25 mouse cellular contexts compared by ENCODE assay signal in the genomic region with DNA sequence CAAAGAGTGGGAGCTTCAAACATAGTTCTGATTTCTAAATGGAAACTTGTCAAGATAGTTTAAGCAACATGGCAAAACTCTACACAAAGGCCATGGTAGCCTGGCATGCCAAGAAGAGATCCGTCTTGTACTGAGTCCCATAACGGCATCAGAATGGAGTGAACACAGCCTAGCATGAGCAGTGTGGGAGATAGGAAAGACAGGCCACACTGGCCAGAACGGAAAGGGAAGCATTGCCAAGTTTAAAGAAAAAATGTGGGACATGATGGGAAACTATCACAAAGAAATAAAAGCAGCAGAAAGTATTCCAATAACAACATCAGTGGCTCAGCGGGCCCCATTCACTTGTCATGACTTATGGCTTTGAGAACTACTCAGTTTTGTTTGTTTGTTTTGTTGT.
A peak's percentile ranks its signal among the peaks of the same experiment; 100 is the strongest.
DNase-seq lines count a peak whose midpoint lies in the region; ATAC-seq and TF ChIP-seq lines count a peak whose summit lies in the region.
"Had no signal": no experiment of that assay in that cellular context is flagged by ENCODE, and none has a peak within 500 bp of the region (broad histone marks: within the 10 kb centered on the region; RNA-seq: fewer than 3 reads in every experiment).

No protein-coding gene starts in this region.

- TF ChIP-seq CTCF in heart, postnatal 0 days (IDR thresholded peaks at IDR 0.05; ENCODE audit: low read depth): no peak

- H3K4me3 ChIP-seq in heart, postnatal 0 days (ENCODE audit: low read depth, low read length): no peak overlapping the region
- H3K4me3 ChIP-seq in heart, embryonic 11.5 days (ENCODE audit: low read depth, low read length): no peak overlapping the region
- H3K4me3 ChIP-seq in lung, embryonic 15.5 days: no peak overlapping the region
- H3K4me3 ChIP-seq: embryonic facial prominence, embryonic 13.5 days; forebrain, embryonic 10.5 days; forebrain, embryonic 15.5 days; heart, embryonic 15.5 days; hindbrain, embryonic 10.5 days; hindbrain, embryonic 15.5 days; limb, embryonic 10.5 days; limb, embryonic 15.5 days had no signal

- no peak overlapping the region for H3K27ac ChIP-seq in heart, postnatal 0 days (ENCODE audit: low read depth)
- no peak overlapping the region for H3K27ac ChIP-seq in heart, embryonic 11.5 days (ENCODE audit: low read depth, low read length)
- no peak overlapping the region for H3K27ac ChIP-seq in lung, embryonic 15.5 days
- H3K27ac ChIP-seq: embryonic facial prominence, embryonic 13.5 days; forebrain, embryonic 10.5 days; forebrain, embryonic 15.5 days; hindbrain, embryonic 10.5 days; hindbrain, embryonic 15.5 days; limb, embryonic 10.5 days; limb, embryonic 15.5 days had no signal

- ATAC-seq in heart, postnatal 0 days (ENCODE audit: insufficient read depth, low read depth): no peak
- no peak for ATAC-seq in heart, embryonic 11.5 days (replicated peaks; ENCODE audit: insufficient number of reproducible peaks, low FRiP score, low TSS enrichment)
- peak; percentile 50; the same call in 1 of the 2 replicates for ATAC-seq in lung, embryonic 15.5 days (ENCODE audit: borderline replicate concordance, extremely low read depth, low FRiP score, low TSS enrichment)
- ATAC-seq: forebrain, embryonic 15.5 days; inflammation-experienced regulatory T-cells, adult 6 months had no signal

- no peaks in the 10 kb centered on the region for H3K27me3 ChIP-seq in heart, postnatal 0 days (ENCODE audit: control insufficient read depth, insufficient read depth, low read length)
- H3K27me3 ChIP-seq in heart, embryonic 11.5 days (ENCODE audit: control insufficient read depth, insufficient read depth, low read length): no peaks in the 10 kb centered on the region
- no peaks in the 10 kb centered on the region for H3K27me3 ChIP-seq in lung, embryonic 15.5 days
- H3K27me3 ChIP-seq: embryonic facial prominence, embryonic 13.5 days; forebrain, embryonic 15.5 days; heart, embryonic 15.5 days; hindbrain, embryonic 15.5 days; limb, embryonic 15.5 days had no signal

- WGBS in heart, postnatal 0 days: 70% methylated on average over 4 of the region's 4 CpGs
- WGBS in heart, embryonic 11.5 days (ENCODE audit: insufficient replicate concordance): 80% methylated on average over 4 of the region's 4 CpGs
- WGBS in lung, embryonic 15.5 days: 47% methylated on average over 4 of the region's 4 CpGs

- peaks cover 8% of the 10 kb centered on the region for H3K4me1 ChIP-seq in heart, postnatal 0 days (ENCODE audit: control insufficient read depth, insufficient read depth)
- peaks cover 30% of the 10 kb centered on the region for H3K4me1 ChIP-seq in heart, embryonic 11.5 days (ENCODE audit: control insufficient read depth, insufficient read depth, low read length)
- peaks cover 20% of the 10 kb centered on the region for H3K4me1 ChIP-seq in lung, embryonic 15.5 days

- H3K4me2 ChIP-seq in heart, postnatal 0 days (ENCODE audit: low read depth, low read length): no peak overlapping the region
- H3K4me2 ChIP-seq in heart, embryonic 11.5 days: no peak overlapping the region
- H3K4me2 ChIP-seq in lung, embryonic 15.5 days: no peak overlapping the region
- H3K4me2 ChIP-seq: embryonic facial prominence, embryonic 13.5 days; forebrain, embryonic 15.5 days; heart, embryonic 15.5 days; hindbrain, embryonic 15.5 days; limb, embryonic 15.5 days had no signal

- TF ChIP-seq EP300 in heart, postnatal 0 days (IDR thresholded peaks at IDR 0.05; ENCODE audit: low read depth): no peak

- H3K9me3 ChIP-seq in heart, postnatal 0 days (replicated peaks; ENCODE audit: control insufficient read depth, low read length): no peaks in the 10 kb centered on the region
- H3K9me3 ChIP-seq in heart, embryonic 11.5 days (replicated peaks; ENCODE audit: control insufficient read depth, low read length): no peaks in the 10 kb centered on the region
- H3K9me3 ChIP-seq in lung, embryonic 15.5 days: no peaks in the 10 kb centered on the region
- H3K9me3 ChIP-seq: embryonic facial prominence, embryonic 13.5 days; forebrain, embryonic 10.5 days; forebrain, embryonic 15.5 days; heart, embryonic 15.5 days; hindbrain, embryonic 10.5 days; hindbrain, embryonic 15.5 days; limb, embryonic 10.5 days; limb, embryonic 15.5 days had no signal

- no peak overlapping the region for H3K9ac ChIP-seq in heart, postnatal 0 days (replicated peaks; ENCODE audit: low read depth, low read length)
- no peak overlapping the region for H3K9ac ChIP-seq in heart, embryonic 11.5 days (ENCODE audit: low read depth, low read length)
- no peak overlapping the region for H3K9ac ChIP-seq in lung, embryonic 15.5 days
- H3K9ac ChIP-seq: embryonic facial prominence, embryonic 13.5 days; forebrain, embryonic 15.5 days; heart, embryonic 15.5 days; hindbrain, embryonic 15.5 days; limb, embryonic 15.5 days had no signal

- H3K36me3 ChIP-seq in heart, postnatal 0 days (replicated peaks; ENCODE audit: control insufficient read depth, insufficient read depth, low read length): peaks cover 22% of the 10 kb centered on the region
- H3K36me3 ChIP-seq in heart, embryonic 11.5 days (ENCODE audit: control insufficient read depth, insufficient read depth, low read length): peaks cover 3% of the 10 kb centered on the region
- H3K36me3 ChIP-seq in lung, embryonic 15.5 days: no peaks in the 10 kb centered on the region
- H3K36me3 ChIP-seq: forebrain, embryonic 15.5 days; hindbrain, embryonic 15.5 days had no signal

- DNase-seq in heart, postnatal 0 days (ENCODE audit: low spot score): peak; percentile 31
- peak; percentile 26 for DNase-seq in kidney, postnatal 10 days
- DNase-seq in kidney, postnatal 36 days: no peak
- DNase-seq in lung, adult 18-20 months: no peak
- DNase-seq in cerebellum, postnatal 25 days: no peak
- DNase-seq: adrenal gland, postnatal 14 days; cerebellum, adult 11-12 months; cerebellum, adult 9-11 months; gastrocnemius, postnatal 36 days; kidney, adult 18-20 months; layer of hippocampus, adult 9-11 months; midbrain, embryonic 14.5 days; thymus, adult 2 months; thymus, postnatal 36 days had no signal

Comparison
In these comparisons a context has a peak if more than half of its experiments do, and no peak if none do; other contexts are left out.
1. DNase-seq: peak in heart, postnatal 0 days (single experiment) and kidney, postnatal 10 days (single experiment); none in kidney, postnatal 36 days (0 of 2), lung, adult 18-20 months (0 of 2) and cerebellum, postnatal 25 days (0 of 2).